ENCODE assay signal across 15 mouse cellular contexts in the genomic region with DNA sequence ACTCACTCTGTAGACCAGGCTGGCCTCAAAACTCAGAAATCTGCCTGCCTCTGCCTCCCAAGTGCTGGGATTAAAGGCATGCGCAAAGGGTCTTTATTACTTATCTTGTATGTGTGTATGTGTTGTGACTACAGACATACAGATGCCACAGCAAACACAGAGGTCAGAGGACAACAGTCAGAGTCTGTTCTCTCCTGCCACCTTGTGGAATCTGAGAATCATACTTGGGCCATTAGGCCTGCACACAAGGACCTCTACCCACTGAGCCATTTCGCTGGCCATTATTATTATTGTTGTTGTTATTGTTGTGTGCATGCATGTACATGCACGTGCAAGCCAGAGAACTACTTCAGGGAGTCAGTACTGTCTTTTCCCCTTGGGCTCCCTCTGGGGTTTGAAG. TPM values are rescaled to one million over a fixed set of nuclear protein-coding genes. Genes with fewer than 3 reads are reported as not detected.
A peak's percentile ranks its signal among the peaks of the same experiment; 100 is the strongest.
DNase-seq lines count a peak whose midpoint lies in the region; ATAC-seq and TF ChIP-seq lines count a peak whose summit lies in the region.
"Had no signal": no experiment of that assay in that cellular context is flagged by ENCODE, and none has a peak within 500 bp of the region (broad histone marks: within the 10 kb centered on the region; RNA-seq: fewer than 3 reads in every experiment).

No protein-coding gene starts in this region.

- DNase-seq in hindbrain, postnatal 0 days (ENCODE audit: low spot score) = peak; percentile 33
- no peak for DNase-seq in hindbrain, embryonic 10.5 days (ENCODE audit: low spot score)
- DNase-seq in midbrain, postnatal 0 days (ENCODE audit: low spot score) = no peak
- peak; percentile 9 for DNase-seq in brain, embryonic 14.5 days (ENCODE audit: low read depth)
- DNase-seq in thymus, postnatal 25 days = peak; percentile 50
- no peak for DNase-seq in hindbrain, embryonic 11.5 days (ENCODE audit: low spot score)
- DNase-seq: layer of hippocampus, postnatal 36 days had no signal

- H3K4me2 ChIP-seq in hindbrain, postnatal 0 days (ENCODE audit: low read depth, low read length) = no peak overlapping the region
- H3K4me2 ChIP-seq in midbrain, postnatal 0 days (ENCODE audit: low read depth, low read length, poor library complexity, severe bottlenecking) = no peak overlapping the region
- no peak overlapping the region for H3K4me2 ChIP-seq in midbrain, embryonic 15.5 days
- no peak overlapping the region for H3K4me2 ChIP-seq in hindbrain, embryonic 11.5 days (replicated peaks; ENCODE audit: low read depth, low read length)
- no peak overlapping the region for H3K4me2 ChIP-seq in midbrain, embryonic 16.5 days (ENCODE audit: low read length)
- H3K4me2 ChIP-seq: heart, embryonic 11.5 days; liver, embryonic 15.5 days had no signal

- no peaks in the 10 kb centered on the region for H3K36me3 ChIP-seq in hindbrain, postnatal 0 days (ENCODE audit: insufficient read depth, low read length)
- H3K36me3 ChIP-seq in hindbrain, embryonic 10.5 days = no peaks in the 10 kb centered on the region
- no peaks in the 10 kb centered on the region for H3K36me3 ChIP-seq in midbrain, postnatal 0 days (ENCODE audit: insufficient read depth, low read length)
- H3K36me3 ChIP-seq in midbrain, embryonic 15.5 days (replicated peaks) = no peaks in the 10 kb centered on the region
- no peaks in the 10 kb centered on the region for H3K36me3 ChIP-seq in hindbrain, embryonic 11.5 days (ENCODE audit: control insufficient read depth, insufficient read depth, low read length)
- no peaks in the 10 kb centered on the region for H3K36me3 ChIP-seq in midbrain, embryonic 16.5 days (ENCODE audit: control insufficient read depth, insufficient read depth, low read length)
- H3K36me3 ChIP-seq: embryonic facial prominence, embryonic 10.5 days; G1E; liver, embryonic 15.5 days had no signal

- no peak overlapping the region for H3K27ac ChIP-seq in hindbrain, postnatal 0 days
- no peak overlapping the region for H3K27ac ChIP-seq in hindbrain, embryonic 10.5 days
- H3K27ac ChIP-seq in midbrain, postnatal 0 days (ENCODE audit: low read depth, low read length) = no peak overlapping the region
- no peak overlapping the region for H3K27ac ChIP-seq in midbrain, embryonic 15.5 days
- H3K27ac ChIP-seq in hindbrain, embryonic 11.5 days (ENCODE audit: low read depth, low read length) = no peak overlapping the region
- no peak overlapping the region for H3K27ac ChIP-seq in midbrain, embryonic 16.5 days (ENCODE audit: low read length)
- H3K27ac ChIP-seq: embryonic facial prominence, embryonic 10.5 days; liver, embryonic 15.5 days had no signal

- H3K4me3 ChIP-seq in hindbrain, postnatal 0 days (ENCODE audit: low read length) = no peak overlapping the region
- no peak overlapping the region for H3K4me3 ChIP-seq in hindbrain, embryonic 10.5 days
- H3K4me3 ChIP-seq in midbrain, postnatal 0 days (ENCODE audit: low read depth, low read length) = no peak overlapping the region
- H3K4me3 ChIP-seq in midbrain, embryonic 15.5 days = no peak overlapping the region
- H3K4me3 ChIP-seq in hindbrain, embryonic 11.5 days (ENCODE audit: low read depth, low read length) = no peak overlapping the region
- H3K4me3 ChIP-seq in midbrain, embryonic 16.5 days (ENCODE audit: low read depth, low read length) = no peak overlapping the region
- H3K4me3 ChIP-seq: embryonic facial prominence, embryonic 10.5 days; liver, embryonic 15.5 days had no signal

- H3K27me3 ChIP-seq in hindbrain, postnatal 0 days (ENCODE audit: insufficient read depth, low read length) = no peaks in the 10 kb centered on the region
- no peaks in the 10 kb centered on the region for H3K27me3 ChIP-seq in hindbrain, embryonic 10.5 days (ENCODE audit: insufficient read depth, poor library complexity, severe bottlenecking)
- no peaks in the 10 kb centered on the region for H3K27me3 ChIP-seq in midbrain, postnatal 0 days (ENCODE audit: insufficient read depth, low read length)
- H3K27me3 ChIP-seq in midbrain, embryonic 15.5 days (replicated peaks) = no peaks in the 10 kb centered on the region
- no peaks in the 10 kb centered on the region for H3K27me3 ChIP-seq in hindbrain, embryonic 11.5 days (ENCODE audit: control insufficient read depth, insufficient read depth, low read length)
- H3K27me3 ChIP-seq in midbrain, embryonic 16.5 days (ENCODE audit: control insufficient read depth, insufficient read depth, low read depth, low read length) = no peaks in the 10 kb centered on the region
- H3K27me3 ChIP-seq: liver, embryonic 15.5 days had no signal

- H3K4me1 ChIP-seq in hindbrain, postnatal 0 days (ENCODE audit: insufficient read depth, low read length) = peaks cover 20% of the 10 kb centered on the region
- H3K4me1 ChIP-seq in hindbrain, embryonic 10.5 days (replicated peaks) = peaks cover 32% of the 10 kb centered on the region
- H3K4me1 ChIP-seq in midbrain, postnatal 0 days (ENCODE audit: insufficient read depth, low read length) = peaks cover 6% of the 10 kb centered on the region
- H3K4me1 ChIP-seq in midbrain, embryonic 15.5 days = peaks cover 27% of the 10 kb centered on the region
- H3K4me1 ChIP-seq in hindbrain, embryonic 11.5 days (replicated peaks; ENCODE audit: control insufficient read depth, insufficient read depth, low read length) = peaks cover 5% of the 10 kb centered on the region; the same call in 1 of the 2 replicates
- H3K4me1 ChIP-seq in midbrain, embryonic 16.5 days (ENCODE audit: control insufficient read depth, insufficient read depth, low read length) = peaks cover 19% of the 10 kb centered on the region
- H3K4me1 ChIP-seq: liver, embryonic 15.5 days had no signal

- 90% methylated on average over 3 of the region's 3 CpGs for WGBS in hindbrain, postnatal 0 days
- WGBS in hindbrain, embryonic 10.5 days = 79% methylated on average over 3 of the region's 3 CpGs
- WGBS in midbrain, postnatal 0 days = 87% methylated on average over 3 of the region's 3 CpGs
- 86% methylated on average over 3 of the region's 3 CpGs for WGBS in midbrain, embryonic 15.5 days
- 85% methylated on average over 3 of the region's 3 CpGs for WGBS in hindbrain, embryonic 11.5 days
- WGBS in midbrain, embryonic 16.5 days = 88% methylated on average over 3 of the region's 3 CpGs

- H3K9ac ChIP-seq in hindbrain, postnatal 0 days (replicated peaks; ENCODE audit: low read length) = no peak overlapping the region
- no peak overlapping the region for H3K9ac ChIP-seq in midbrain, postnatal 0 days (replicated peaks; ENCODE audit: low read length, poor library complexity, severe bottlenecking)
- H3K9ac ChIP-seq in midbrain, embryonic 15.5 days = no peak overlapping the region
- H3K9ac ChIP-seq in hindbrain, embryonic 11.5 days (ENCODE audit: low read depth, low read length) = no peak overlapping the region
- no peak overlapping the region for H3K9ac ChIP-seq in midbrain, embryonic 16.5 days (ENCODE audit: low read depth, low read length)
- H3K9ac ChIP-seq: liver, embryonic 15.5 days had no signal

- TF ChIP-seq POLR2A in brain, embryonic 14.5 days (IDR thresholded peaks at IDR 0.05; ENCODE audit: borderline replicate concordance, extremely low read depth, insufficient read depth, insufficient read length, poor library complexity, severe bottlenecking) = no peak

- no peaks in the 10 kb centered on the region for H3K9me3 ChIP-seq in hindbrain, postnatal 0 days (ENCODE audit: low read length)
- no peaks in the 10 kb centered on the region for H3K9me3 ChIP-seq in hindbrain, embryonic 10.5 days
- H3K9me3 ChIP-seq in midbrain, postnatal 0 days (ENCODE audit: low read length) = no peaks in the 10 kb centered on the region
- no peaks in the 10 kb centered on the region for H3K9me3 ChIP-seq in midbrain, embryonic 15.5 days
- no peaks in the 10 kb centered on the region for H3K9me3 ChIP-seq in hindbrain, embryonic 11.5 days (ENCODE audit: control insufficient read depth, low read length)
- H3K9me3 ChIP-seq in midbrain, embryonic 16.5 days (replicated peaks; ENCODE audit: control insufficient read depth, low read length, poor library complexity, severe bottlenecking) = no peaks in the 10 kb centered on the region
- H3K9me3 ChIP-seq: embryonic facial prominence, embryonic 10.5 days; G1E; liver, embryonic 15.5 days had no signal

- no peak for ATAC-seq in hindbrain, postnatal 0 days
- ATAC-seq in midbrain, postnatal 0 days (ENCODE audit: low FRiP score) = no peak
- ATAC-seq in midbrain, embryonic 15.5 days (replicated peaks) = no peak
- ATAC-seq in hindbrain, embryonic 11.5 days (ENCODE audit: low FRiP score) = no peak
- no peak for ATAC-seq in midbrain, embryonic 16.5 days

- peak; percentile 56 for TF ChIP-seq CTCF in hindbrain, postnatal 0 days (IDR thresholded peaks at IDR 0.05; ENCODE audit: low read depth)
- TF ChIP-seq CTCF in midbrain, postnatal 0 days (IDR thresholded peaks at IDR 0.05) = peak; percentile 53
- peak; percentile 28; the same call in 1 of the 2 replicates for TF ChIP-seq CTCF in brain, embryonic 14.5 days (IDR thresholded peaks at IDR 0.05; ENCODE audit: borderline replicate concordance, extremely low read depth, insufficient read depth, insufficient read length)

RNA-seq across cellular contexts. Expression of a gene that starts 33.1 kb away (rescaled TPM):
- 10.1 and 13.9 TPM in 2 replicates for total RNA-seq in hindbrain, postnatal 0 days (2014; rRNA removed)
- 3.0 and 3.8 TPM in 2 replicates for polyA plus RNA-seq in hindbrain, postnatal 0 days (2015; fragmentation: Nextera tagmentation; extraction: Ambion mirVana)
- polyA plus RNA-seq in hindbrain, embryonic 10.5 days (2016; fragmentation: Nextera tagmentation; extraction: Ambion mirVana) = 1.3 and 2.0 TPM in 2 replicates
- total RNA-seq in midbrain, postnatal 0 days (2014; rRNA removed) = 6.1 and 10.0 TPM in 2 replicates
- polyA plus RNA-seq in midbrain, postnatal 0 days (2015; fragmentation: Nextera tagmentation; extraction: Ambion mirVana) = 2.9 and 3.0 TPM in 2 replicates
- polyA plus RNA-seq in midbrain, embryonic 15.5 days (2015; fragmentation: Nextera tagmentation; extraction: Ambion mirVana) = 4.7 and 6.1 TPM in 2 replicates
- 5.7 and 7.6 TPM in 2 replicates for polyA plus RNA-seq in brain, embryonic 14.5 days (2012; rRNA removed)
- polyA plus RNA-seq in hindbrain, embryonic 11.5 days (2014; fragmentation: Nextera tagmentation; extraction: Ambion mirVana) = 0.96 and 1.1 TPM in 2 replicates
- polyA plus RNA-seq in midbrain, embryonic 16.5 days (2015; fragmentation: Nextera tagmentation; extraction: Ambion mirVana) = 4.0 and 4.9 TPM in 2 replicates
- polyA plus RNA-seq: G1E had no signal

RNA-seq across cellular contexts. Expression of a gene that starts 33.2 kb away (rescaled TPM):
- total RNA-seq in hindbrain, postnatal 0 days (2014; rRNA removed) = 0.97 TPM in 1 of 2 replicates, not detected in the other
- 0.13 and 0.19 TPM in 2 replicates for polyA plus RNA-seq in hindbrain, postnatal 0 days (2015; fragmentation: Nextera tagmentation; extraction: Ambion mirVana)
- not detected in 2 replicates for polyA plus RNA-seq in hindbrain, embryonic 10.5 days (2016; fragmentation: Nextera tagmentation; extraction: Ambion mirVana)
- 0.24 and 2.1 TPM in 2 replicates for total RNA-seq in midbrain, postnatal 0 days (2014; rRNA removed)
- polyA plus RNA-seq in midbrain, postnatal 0 days (2015; fragmentation: Nextera tagmentation; extraction: Ambion mirVana) = 0.12 and 0.37 TPM in 2 replicates
- polyA plus RNA-seq in midbrain, embryonic 15.5 days (2015; fragmentation: Nextera tagmentation; extraction: Ambion mirVana) = 0.10 and 0.28 TPM in 2 replicates
- 0.09 and 0.19 TPM in 2 replicates for polyA plus RNA-seq in brain, embryonic 14.5 days (2012; rRNA removed)
- 0.08 and 0.20 TPM in 2 replicates for polyA plus RNA-seq in hindbrain, embryonic 11.5 days (2014; fragmentation: Nextera tagmentation; extraction: Ambion mirVana)
- polyA plus RNA-seq in midbrain, embryonic 16.5 days (2015; fragmentation: Nextera tagmentation; extraction: Ambion mirVana) = 0.10 and 0.16 TPM in 2 replicates
- total RNA-seq: G1E had no signal
- polyA plus RNA-seq: embryonic facial prominence, embryonic 10.5 days; G1E; intestine, embryonic 14.5 days; liver, embryonic 15.5 days; stomach, embryonic 14.5 days had no signal

Comparison
In these comparisons a context has a peak if more than half of its experiments do, and no peak if none do; other contexts are left out.
1. DNase-seq: peak in hindbrain, postnatal 0 days (single experiment), brain, embryonic 14.5 days (single experiment) and thymus, postnatal 25 days (single experiment); none in hindbrain, embryonic 10.5 days (single experiment), midbrain, postnatal 0 days (single experiment) and hindbrain, embryonic 11.5 days (single experiment).
2. Peak in every context shown above with its lines, with median percentiles within 50 percentile points of each other: CTCF ChIP-seq.